Mouse (Mus musculus) adrenal gland, postnatal 10 days (tissue): ENCODE measurements around the gene Stk19. TPM values are rescaled to one million over a fixed set of nuclear protein-coding genes. Genes with fewer than 3 reads are reported as not detected.

ENCODE experiments used
- DNase-seq: peaks from one replicate; pipeline ENCODE4 v3.0.0; 2021; ENCODE audit warnings: mixed read lengths
- microRNA-seq: library from miRNA; unstranded; fragments of <30 nt; microRNA quantifications from one replicate; pipeline ENCODE4 v1.2.0, GENCODE M21; 2021
- total RNA-seq, 2 experiments: library from RNA; stranded (reverse); gene quantifications; 2 replicates each; pipeline ENCODE4 v1.2.3; 2021

The Stk19 gene
- total RNA-seq, 2 experiments from 2014 or later = 31.8 to 33.0 TPM

DNA sequence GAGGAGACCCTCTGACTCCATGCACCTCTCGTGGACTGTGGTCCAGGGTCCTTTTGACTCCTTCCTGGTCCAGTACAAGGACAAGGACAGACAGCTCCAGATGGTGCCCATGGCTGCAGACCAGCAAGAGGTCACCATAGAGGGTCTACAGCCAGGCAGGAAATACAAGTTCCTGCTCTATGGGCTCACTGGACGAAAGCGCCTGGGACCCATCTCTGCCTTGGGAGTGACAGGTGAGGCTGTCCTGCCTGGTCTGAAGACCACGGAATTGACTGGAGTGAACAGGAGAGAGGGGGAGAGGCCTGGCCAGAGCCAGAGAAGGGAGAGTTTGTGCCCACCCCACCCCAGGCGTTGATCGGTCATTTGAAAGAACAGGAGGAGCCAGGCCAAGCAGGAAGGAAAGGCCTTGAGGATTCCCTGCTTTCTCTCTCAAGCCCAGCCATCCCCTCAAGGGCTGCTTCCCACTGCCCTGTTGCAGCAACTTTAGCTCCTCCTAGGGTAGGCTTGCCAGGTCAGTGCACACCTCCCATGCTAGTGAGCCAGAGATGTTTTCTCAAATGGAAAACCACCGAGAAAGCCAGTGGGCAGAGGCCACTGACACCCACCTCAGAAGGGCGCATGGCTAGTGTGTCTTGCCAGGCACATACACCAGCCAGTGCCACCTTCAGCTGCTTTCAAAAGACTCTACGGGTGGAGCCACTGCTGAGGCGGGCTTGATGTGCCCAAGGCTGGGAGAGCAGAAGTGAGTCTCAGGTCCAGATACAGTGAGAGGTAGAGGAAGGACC lies 39.3 kb downstream of the Stk19 start:
- DNase-seq = peak; percentile 77

- peak; percentile 78 for DNase-seq
These were observed 40.2 kb downstream of the Stk19 start for GRCm38 (mm10) chr17:34796311-34797140.

GRCm38 (mm10) chr17:34795633-34796032 lies 41.1 kb downstream of the Stk19 start:
- DNase-seq = peak; percentile 89

DNA sequence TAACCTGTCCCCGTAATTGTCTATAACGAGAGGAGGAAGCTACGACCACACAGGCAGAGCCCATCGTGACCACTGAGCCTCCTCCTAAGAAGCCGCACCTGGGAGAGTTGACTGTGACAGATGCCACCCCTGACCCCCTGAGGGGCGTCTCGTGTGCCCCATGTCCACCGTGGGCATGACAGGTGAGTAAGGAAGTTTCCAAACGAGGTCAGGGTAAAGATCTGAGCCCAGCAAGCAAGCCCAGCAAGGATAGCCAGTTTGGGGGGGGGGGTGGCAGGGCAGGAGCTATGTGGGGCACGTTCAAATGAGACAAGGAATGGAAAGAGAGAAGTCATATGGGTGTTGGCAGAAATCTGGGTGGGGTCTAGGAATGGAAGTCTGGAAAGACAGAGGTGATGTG lies 41.7 kb downstream of the Stk19 start:
- peak; percentile 65 for DNase-seq

DNA sequence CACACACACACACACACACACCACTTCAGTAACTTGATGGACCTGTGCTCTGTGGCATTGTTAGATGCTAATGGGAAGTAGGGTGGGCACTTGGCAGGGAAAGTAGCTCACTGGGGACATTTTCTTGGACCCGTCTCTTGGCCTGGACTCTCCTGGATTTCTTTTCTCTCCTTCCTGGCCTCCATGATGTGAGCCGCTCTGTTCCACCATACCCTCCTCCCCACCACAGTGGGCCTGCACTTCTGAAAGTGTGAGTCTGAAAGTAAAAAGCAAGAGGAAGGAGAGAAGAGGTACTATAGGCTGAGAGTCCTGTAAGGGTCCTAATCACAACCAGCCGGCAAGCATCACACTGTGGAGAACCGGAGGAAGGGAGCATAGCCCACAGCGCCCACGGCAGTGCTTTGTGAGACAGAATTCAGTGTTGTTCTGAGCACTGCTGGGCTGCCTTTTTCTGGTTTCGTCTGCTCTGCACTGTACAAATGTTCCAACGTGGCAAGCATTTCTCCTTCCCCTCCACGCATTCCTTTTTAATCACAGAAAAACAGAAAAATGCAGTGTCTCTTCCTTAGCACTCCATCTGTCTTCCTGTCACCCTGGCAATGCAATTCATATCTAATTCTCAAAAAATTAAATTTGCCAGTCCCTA lies 58.9 kb downstream of the Stk19 start:
- DNase-seq = no peak

Small RNA genes lying within 50 kb of the gene (microRNA-seq; reads per million reads assigned to microRNA genes)
- gene Mir6970 = not detected
- gene Mir6971 = 1.4 reads per million
- gene Mir6972 = not detected

Other genes with a start within 250 kb of the Stk19 start
- gene Gpsm3, start 247.1 kb downstream of the Stk19 start, total RNA-seq = 10 to 100 TPM; 11.0 to 12.1 TPM
- gene Pbx2, start 245.7 kb downstream of the Stk19 start, total RNA-seq = 10 to 100 TPM; 39.0 to 52.4 TPM
- 1 to 10 TPM; 2.0 to 4.3 TPM for gene Ager, start 239.1 kb downstream of the Stk19 start, total RNA-seq
- 10 to 100 TPM; 70.4 to 71.5 TPM for gene Rnf5, start 233.3 kb downstream of the Stk19 start, total RNA-seq
- 10 to 100 TPM; 92.7 TPM for gene Agpat1, start 232.7 kb downstream of the Stk19 start, total RNA-seq
- 1 to 10 TPM; 6.1 to 9.9 TPM for gene Egfl8, start 221.0 kb downstream of the Stk19 start, total RNA-seq
- 10 to 100 TPM; 47.8 to 48.0 TPM for gene Ppt2, start 208.4 kb downstream of the Stk19 start, total RNA-seq
- gene Prrt1, start 207.4 kb downstream of the Stk19 start, total RNA-seq = 1 to 10 TPM; 4.5 to 7.9 TPM
- gene Fkbpl, start 192.2 kb downstream of the Stk19 start, total RNA-seq = 10 to 100 TPM; 11.8 to 14.4 TPM
- gene Atf6b, start 189.8 kb downstream of the Stk19 start, total RNA-seq = 10 to 100 TPM; 37.8 to 40.1 TPM
- 10 to 100 TPM; 40.6 to 47.3 TPM for gene Tnxb, start 166.4 kb downstream of the Stk19 start, total RNA-seq
- gene C4b, start 93.1 kb downstream of the Stk19 start, total RNA-seq = 100 to 1,000 TPM in 1 of 2 experiments, 10 to 100 TPM in 1; 88.4 to 156 TPM
- gene Cyp21a1, start 32.4 kb downstream of the Stk19 start, total RNA-seq = 1,000 to 10,000 TPM; 2,477 to 2,588 TPM
- 10 to 100 TPM; 45.1 to 52.2 TPM for gene Dxo, start 74 bp upstream of the Stk19 start, total RNA-seq
- 10 to 100 TPM; 49.2 to 60.8 TPM for gene Skiv2l, start 13.3 kb upstream of the Stk19 start, total RNA-seq
- 10 to 100 TPM; 44.2 to 48.4 TPM for gene Nelfe, start 13.4 kb upstream of the Stk19 start, total RNA-seq
- gene Cfb, start 25.6 kb upstream of the Stk19 start, total RNA-seq = 100 to 1,000 TPM; 158 to 363 TPM
- 10 to 100 TPM; 13.5 to 17.8 TPM for gene Zbtb12, start 42.5 kb upstream of the Stk19 start, total RNA-seq
- gene Gm20547, start 45.1 kb upstream of the Stk19 start, total RNA-seq = under 1 TPM in 1 of 2 experiments, not detected in 1; 0.21 TPM
- gene C2, start 61.3 kb upstream of the Stk19 start, total RNA-seq = 10 to 100 TPM; 41.1 TPM
- gene Ehmt2, start 61.5 kb upstream of the Stk19 start, total RNA-seq = 100 to 1,000 TPM; 113 to 137 TPM
- gene Slc44a4, start 77.5 kb upstream of the Stk19 start, total RNA-seq = 1 to 10 TPM in 1 of 2 experiments, under 1 TPM in 1; 1.00 to 1.2 TPM
- 10 to 100 TPM; 18.6 to 24.2 TPM for gene Neu1, start 94.3 kb upstream of the Stk19 start, total RNA-seq
- gene Hspa1b, start 122.3 kb upstream of the Stk19 start, total RNA-seq = 10 to 100 TPM; 16.4 to 32.9 TPM
- not detected for gene Gm20481, start 133.0 kb upstream of the Stk19 start, total RNA-seq
- gene Hspa1a, start 135.2 kb upstream of the Stk19 start, total RNA-seq = 10 to 100 TPM in 1 of 2 experiments, 1 to 10 TPM in 1; 7.3 to 13.6 TPM
- gene Hspa1l, start 135.8 kb upstream of the Stk19 start, total RNA-seq = 1 to 10 TPM in 1 of 2 experiments, under 1 TPM in 1; 0.75 to 1.4 TPM
- gene Lsm2, start 144.9 kb upstream of the Stk19 start, total RNA-seq = 10 to 100 TPM; 39.0 to 42.8 TPM
- gene Vars, start 164.0 kb upstream of the Stk19 start, total RNA-seq = 10 to 100 TPM; 56.5 to 63.0 TPM
- 1 to 10 TPM in 1 of 2 experiments, under 1 TPM in 1; 0.72 to 1.5 TPM for gene Vwa7, start 179.6 kb upstream of the Stk19 start, total RNA-seq
- 1 to 10 TPM; 1.1 to 1.6 TPM for gene Sapcd1, start 191.1 kb upstream of the Stk19 start, total RNA-seq
- 1 to 10 TPM; 2.3 to 5.0 TPM for gene Msh5, start 209.8 kb upstream of the Stk19 start, total RNA-seq
- gene Clic1, start 213.0 kb upstream of the Stk19 start, total RNA-seq = 100 to 1,000 TPM in 1 of 2 experiments, 10 to 100 TPM in 1; 95.6 to 105 TPM
- gene Ddah2, start 222.1 kb upstream of the Stk19 start, total RNA-seq = 10 to 100 TPM; 35.2 to 51.7 TPM
- gene Ly6g6c, start 228.4 kb upstream of the Stk19 start, total RNA-seq = not detected
- gene Mpig6b, start 229.2 kb upstream of the Stk19 start, total RNA-seq = under 1 TPM; 0.24 to 0.30 TPM
- gene Ly6g6e, start 240.0 kb upstream of the Stk19 start, total RNA-seq = under 1 TPM in 1 of 2 experiments, not detected in 1; 0.27 TPM
- 1 to 10 TPM; 1.1 to 2.2 TPM for gene Ly6g6d, start 241.1 kb upstream of the Stk19 start, total RNA-seq
- under 1 TPM in 1 of 2 experiments, not detected in 1; 0.48 TPM for gene Ly6g6f, start 248.7 kb upstream of the Stk19 start, total RNA-seq